Mouse (Mus musculus): ENCODE measurements around the gene Cdkl1.

Cdkl1 gene

GRCm38 (mm10) chr12:69783247-69784025 lies 7.6 kb downstream of the Cdkl1 start:
- no peak for DNase-seq (ENCODE audit: low spot score in 2 of 2)

- no peak for DNase-seq (ENCODE audit: low spot score in 2 of 2)
These were observed 9.0 kb downstream of the Cdkl1 start for GRCm38 (mm10) chr12:69781935-69782650.

GRCm38 (mm10) chr12:69781480-69781879 lies 9.6 kb downstream of the Cdkl1 start:
- no peak for DNase-seq (ENCODE audit: low spot score in 2 of 2)

DNA sequence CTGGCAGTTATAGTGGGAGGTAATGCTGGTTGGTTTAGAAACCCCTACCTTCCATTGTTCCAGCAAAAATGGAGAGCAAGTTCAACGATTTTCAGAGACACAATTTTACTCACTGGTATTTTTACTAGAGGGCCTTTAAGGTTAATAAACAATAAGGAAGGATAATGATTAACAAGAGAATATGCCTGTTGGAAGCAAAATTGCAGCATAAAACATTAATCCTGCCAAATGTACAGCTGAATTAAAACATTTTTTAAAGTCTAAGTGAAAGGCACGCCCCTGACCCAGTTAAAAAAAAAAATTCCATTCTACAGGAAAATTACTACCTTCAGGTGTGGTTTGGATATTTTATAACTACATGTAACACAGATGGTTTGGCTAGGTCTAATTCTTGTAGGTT lies 13.1 kb downstream of the Cdkl1 start:
- no peak for DNase-seq (ENCODE audit: low spot score in 2 of 2)

- no peak for DNase-seq (ENCODE audit: low spot score in 2 of 2)
These were observed 13.7 kb downstream of the Cdkl1 start for GRCm38 (mm10) chr12:69777341-69777730.

DNA sequence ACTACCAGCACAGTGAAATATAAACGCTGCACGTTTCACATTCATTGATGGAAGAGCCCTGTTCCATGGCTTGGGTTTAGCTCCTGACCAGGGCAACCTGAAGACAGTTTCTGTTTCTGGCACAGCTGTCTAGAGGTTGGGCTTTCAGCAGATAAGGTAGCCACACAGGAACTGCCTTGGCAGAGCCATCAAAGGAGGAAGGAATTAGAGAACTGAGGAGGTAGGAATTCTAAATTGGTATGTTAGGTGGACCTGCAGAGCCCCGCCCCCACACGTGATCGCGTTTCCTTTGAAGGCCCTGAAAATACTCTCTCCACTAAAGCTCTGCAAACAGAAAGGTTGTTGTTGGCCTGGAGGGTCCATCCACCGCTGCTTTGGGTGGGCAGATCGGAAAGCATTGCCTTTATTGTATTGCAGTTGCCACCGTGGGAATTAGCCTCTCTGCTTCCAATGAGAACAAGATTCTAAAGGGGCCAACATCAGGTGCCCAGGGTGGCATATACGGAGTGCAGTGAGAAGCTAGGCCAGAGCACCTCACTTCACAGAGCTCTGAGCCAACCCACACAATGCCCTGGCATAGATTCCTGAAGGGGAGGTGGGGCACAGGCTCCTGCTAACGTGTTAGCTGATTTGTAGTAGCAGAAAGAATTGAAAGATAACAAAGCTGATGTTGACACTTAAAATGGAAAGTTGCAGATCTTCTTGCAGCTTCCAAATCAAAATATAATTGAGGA lies 14.3 kb downstream of the Cdkl1 start:
- no peak for DNase-seq (ENCODE audit: low spot score in 2 of 2)

GRCm38 (mm10) chr12:69768841-69769240 lies 22.2 kb downstream of the Cdkl1 start:
- DNase-seq (ENCODE audit: low spot score in 2 of 2) = no peak

DNA sequence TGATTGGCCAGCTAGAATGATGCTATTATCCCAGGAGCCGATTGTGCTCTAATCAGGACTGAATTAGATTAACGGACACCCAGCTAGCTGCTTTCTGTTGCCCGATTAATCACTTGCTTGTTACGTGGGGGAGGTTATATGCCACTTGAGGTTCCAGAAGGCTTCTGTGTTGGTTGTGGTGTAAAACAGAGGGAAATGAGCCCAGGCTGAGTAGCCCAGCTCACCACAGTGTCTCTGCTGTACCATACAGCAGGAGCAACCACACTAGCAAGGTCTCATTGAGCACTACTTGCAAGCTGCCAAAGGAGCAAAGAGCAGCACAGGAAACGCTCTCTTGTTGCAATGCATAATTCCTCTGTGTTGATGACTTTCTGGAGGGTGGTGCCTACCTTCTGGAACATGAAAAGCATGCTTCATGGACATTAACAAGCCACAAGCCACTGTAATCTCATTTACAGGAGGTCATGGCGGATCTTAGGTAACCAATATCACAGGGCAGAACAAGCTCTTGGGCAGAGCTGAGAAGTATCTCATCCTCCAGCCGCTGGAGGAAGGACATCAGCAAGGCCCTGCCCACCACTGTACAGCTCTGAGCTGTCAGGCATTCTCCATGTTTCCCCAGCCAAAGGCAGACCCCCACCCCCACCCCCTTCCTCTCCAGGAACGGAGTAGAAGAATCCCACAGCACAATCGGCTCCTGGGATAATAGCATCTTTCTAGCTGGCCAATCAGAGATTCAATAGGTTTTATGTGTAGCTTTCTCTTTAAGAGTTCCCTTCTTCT lies 23.4 kb downstream of the Cdkl1 start:
- no peak for DNase-seq (ENCODE audit: low spot score in 2 of 2)

DNA sequence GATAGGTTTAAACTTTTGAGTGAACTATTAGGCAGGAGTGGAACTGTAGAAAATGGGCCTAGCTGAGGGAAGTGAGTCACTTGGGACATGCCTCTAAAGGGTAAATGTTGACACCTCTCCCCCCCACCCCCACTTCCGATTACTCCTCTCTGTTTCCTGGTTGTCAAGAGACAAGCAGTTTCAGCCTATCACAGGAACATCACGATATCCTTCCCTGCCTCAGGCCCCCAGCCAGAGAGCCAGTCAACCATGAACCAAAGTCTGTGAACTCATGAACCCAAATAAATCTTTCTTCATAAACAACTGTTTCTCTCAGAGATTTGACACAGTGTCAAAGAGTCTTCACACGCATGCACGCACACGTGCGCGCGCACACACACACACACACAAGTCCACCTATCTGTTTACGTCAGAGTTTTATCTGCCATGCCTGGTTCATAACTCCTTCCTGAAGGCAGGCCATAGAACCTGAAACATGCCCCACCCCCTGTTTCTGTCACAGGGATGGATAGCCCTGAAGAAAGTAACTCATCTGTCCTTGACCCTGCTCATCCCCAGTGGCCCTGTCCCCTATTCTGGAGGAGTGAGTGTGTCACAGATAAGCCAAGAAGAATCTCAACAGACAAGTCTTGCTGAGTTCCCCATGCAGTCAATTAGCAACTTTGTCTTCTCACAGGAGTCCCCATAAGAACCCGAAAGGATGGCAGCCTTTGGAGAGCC lies 24.7 kb downstream of the Cdkl1 start:
- no peak for DNase-seq (ENCODE audit: low spot score in 2 of 2)

DNA sequence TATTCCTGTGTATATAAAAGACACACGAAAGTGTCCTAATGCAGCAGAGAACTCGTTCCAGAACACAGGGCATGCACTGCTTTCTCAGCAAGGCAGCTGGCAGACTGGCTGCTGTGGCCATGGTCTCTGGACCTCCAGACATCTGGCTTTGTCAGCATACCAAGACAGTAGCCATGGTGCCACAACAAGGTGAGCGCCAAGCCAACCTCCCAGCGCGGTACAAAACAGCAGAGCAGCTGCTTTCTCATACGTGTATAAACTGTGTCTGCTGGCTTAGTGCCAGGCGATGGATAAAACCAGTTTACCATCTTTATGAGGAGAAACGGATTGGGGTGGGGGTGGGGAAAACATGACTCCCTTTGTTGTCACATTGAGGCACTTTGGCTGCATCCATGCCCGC lies 25.5 kb downstream of the Cdkl1 start:
- no peak for DNase-seq (ENCODE audit: low spot score in 2 of 2)

- no peak for DNase-seq (ENCODE audit: low spot score in 2 of 2)
These were observed 29.5 kb downstream of the Cdkl1 start for GRCm38 (mm10) chr12:69761603-69762002.

DNA sequence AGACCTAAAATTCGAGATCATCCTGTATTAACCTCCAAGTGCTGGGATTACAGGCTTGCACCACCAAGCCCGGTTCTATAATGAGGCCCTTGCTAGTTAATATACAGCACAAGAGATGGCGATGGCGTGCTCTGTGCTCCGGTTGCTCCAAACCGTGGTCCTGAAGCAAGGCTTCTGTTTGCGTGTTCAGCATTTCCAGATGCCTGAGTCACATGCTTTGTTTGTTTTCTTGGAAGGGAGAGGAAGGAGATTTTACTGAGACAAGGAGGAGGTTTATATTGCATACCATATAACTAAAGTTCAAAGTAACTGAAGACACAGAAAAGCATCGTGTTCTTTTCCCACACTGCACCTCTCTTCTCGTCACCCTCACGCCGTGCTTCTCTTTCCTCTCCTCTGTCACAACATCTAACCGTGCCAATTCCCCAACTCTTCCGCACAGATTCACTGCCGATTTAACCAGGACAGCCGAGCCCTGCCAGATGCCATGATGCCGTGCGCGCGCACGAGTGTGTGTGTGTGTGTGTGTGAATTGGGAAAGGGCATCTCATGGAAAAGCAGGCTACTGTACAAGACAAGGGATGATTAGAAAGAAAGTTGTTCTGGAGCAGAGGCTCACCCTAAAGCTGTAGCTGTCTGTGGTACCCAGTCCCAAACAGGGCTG lies 30.2 kb downstream of the Cdkl1 start:
- no peak for DNase-seq (ENCODE audit: low spot score in 2 of 2)

DNA sequence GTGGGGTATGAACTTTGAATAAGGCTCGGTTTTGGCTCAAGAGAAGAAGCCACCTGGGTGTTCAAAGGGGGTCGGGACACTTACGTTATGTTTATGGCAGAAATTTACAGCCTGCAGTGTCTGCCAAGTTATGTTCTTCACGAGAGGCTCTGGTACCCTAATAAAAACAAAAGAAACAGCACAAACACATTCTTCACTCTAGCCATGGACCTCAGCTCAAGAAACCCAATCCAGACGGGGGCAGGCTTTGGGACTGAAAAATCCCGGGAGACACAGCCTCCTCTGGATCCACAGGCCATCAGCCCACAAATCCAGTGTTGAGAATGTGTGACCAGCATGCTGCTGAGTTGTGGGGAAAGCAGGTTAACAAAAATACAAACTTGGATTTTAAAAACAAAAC lies 31.1 kb downstream of the Cdkl1 start:
- no peak for DNase-seq (ENCODE audit: low spot score in 2 of 2)

GRCm38 (mm10) chr12:69759267-69759885 lies 31.7 kb downstream of the Cdkl1 start:
- no peak for DNase-seq (ENCODE audit: low spot score in 2 of 2)

- DNase-seq (ENCODE audit: low spot score in 2 of 2) = no peak
These were observed 32.6 kb downstream of the Cdkl1 start for GRCm38 (mm10) chr12:69758221-69759185.

- DNase-seq (ENCODE audit: low spot score in 2 of 2) = peak; percentile 46 to 80
These were observed 33.5 kb downstream of the Cdkl1 start for GRCm38 (mm10) chr12:69757418-69758141.

GRCm38 (mm10) chr12:69756015-69756414 lies 35.1 kb downstream of the Cdkl1 start:
- DNase-seq (ENCODE audit: low spot score in 2 of 2) = no peak

GRCm38 (mm10) chr12:69753936-69754335 lies 37.1 kb downstream of the Cdkl1 start:
- DNase-seq (ENCODE audit: low spot score in 2 of 2) = no peak
